10 mouse cellular contexts compared by ENCODE assay signal in genomic region chr16:72356515-72357357, GRCm38 (mm10). TPM values are rescaled to one million over a fixed set of nuclear protein-coding genes. Genes with fewer than 3 reads are reported as not detected.
A peak's percentile ranks its signal among the peaks of the same experiment; 100 is the strongest.
DNase-seq lines count a peak whose midpoint lies in the region; ATAC-seq and TF ChIP-seq lines count a peak whose summit lies in the region.
"Had no signal": no experiment of that assay in that cellular context is flagged by ENCODE, and none has a peak within 500 bp of the region (broad histone marks: within the 10 kb centered on the region; RNA-seq: fewer than 3 reads in every experiment).

No protein-coding gene starts in this region.

- no peaks in the 10 kb centered on the region for H3K4me1 ChIP-seq in lung, postnatal 0 days (ENCODE audit: insufficient read depth, low read depth, low read length)
- H3K4me1 ChIP-seq in lung, adult 2 months (ENCODE audit: control insufficient read depth, insufficient read depth, low read length) = no peaks in the 10 kb centered on the region
- H3K4me1 ChIP-seq: heart, embryonic 13.5 days; limb, embryonic 12.5 days had no signal

- H3K9me3 ChIP-seq in lung, postnatal 0 days (ENCODE audit: low read length) = no peaks in the 10 kb centered on the region
- H3K9me3 ChIP-seq: heart, embryonic 13.5 days; limb, embryonic 12.5 days had no signal

- H3K4me2 ChIP-seq in lung, postnatal 0 days (replicated peaks; ENCODE audit: low read depth, low read length) = no peak overlapping the region
- H3K4me2 ChIP-seq: heart, embryonic 13.5 days; limb, embryonic 12.5 days had no signal

- 70% methylated on average over 2 of the region's 2 CpGs for WGBS in lung, postnatal 0 days
- 69% methylated on average over 2 of the region's 2 CpGs for WGBS in lung, adult 2 months

- peak; percentile 65 for TF ChIP-seq CTCF in lung, postnatal 0 days (IDR thresholded peaks at IDR 0.05)
- no peak for TF ChIP-seq CTCF in lung, adult 2 months (IDR thresholded peaks at IDR 0.05; ENCODE audit: insufficient read depth, low read length)

- no peaks in the 10 kb centered on the region for H3K27me3 ChIP-seq in lung, postnatal 0 days (replicated peaks; ENCODE audit: insufficient read depth, low read length)
- H3K27me3 ChIP-seq: heart, embryonic 13.5 days; limb, embryonic 12.5 days had no signal

- no peak for TF ChIP-seq POLR2A in lung, adult 2 months (IDR thresholded peaks at IDR 0.05; ENCODE audit: borderline replicate concordance, extremely low read depth, low read depth, low read length)

- no peak for ATAC-seq in lung, postnatal 0 days

- peak; percentile 3 for DNase-seq in heart, adult 8-10 months (ENCODE audit: low spot score)
- DNase-seq in heart, postnatal 25 days (ENCODE audit: low spot score) = no peak
- peak; percentile 76 for DNase-seq in lung, postnatal 0 days (ENCODE audit: low spot score)
- DNase-seq in lung, adult 2 months = no peak
- peak; percentile 29 for DNase-seq in ZHBTc4 (ENCODE audit: low read depth, low spot score)
- peak; percentile 21 for DNase-seq in lung, postnatal 25 days (ENCODE audit: low spot score)
- no peak for DNase-seq in frontal cortex, postnatal 14 days (ENCODE audit: low spot score in 2 of 2)
- DNase-seq in urinary bladder, adult 18-20 months (ENCODE audit: low spot score in 2 of 2) = no peak

- no peak for TF ChIP-seq EP300 in lung, postnatal 0 days (IDR thresholded peaks at IDR 0.05)

- H3K27ac ChIP-seq in lung, postnatal 0 days (ENCODE audit: low read length) = no peak overlapping the region
- H3K27ac ChIP-seq: heart, embryonic 13.5 days; limb, embryonic 12.5 days had no signal

- no peak overlapping the region for H3K4me3 ChIP-seq in lung, postnatal 0 days (ENCODE audit: low read depth, low read length)
- no peak overlapping the region for H3K4me3 ChIP-seq in lung, adult 2 months (replicated peaks; ENCODE audit: extremely low read depth, low read depth, low read length)
- H3K4me3 ChIP-seq: heart, embryonic 13.5 days; limb, embryonic 12.5 days had no signal

- H3K9ac ChIP-seq in lung, postnatal 0 days (replicated peaks; ENCODE audit: low read depth) = no peak overlapping the region
- H3K9ac ChIP-seq: heart, embryonic 13.5 days; limb, embryonic 12.5 days had no signal

- no peaks in the 10 kb centered on the region for H3K36me3 ChIP-seq in lung, postnatal 0 days (ENCODE audit: insufficient read depth, low read length)
- H3K36me3 ChIP-seq: heart, embryonic 13.5 days; limb, embryonic 12.5 days had no signal

- intact Hi-C loops in heart, postnatal 25 days (cut with DNase I) = loop anchor here (2.0 to 5.0 kb wide), 2 partner anchors 236 to 622 kb away; no protein-coding TSS in a partner anchor

RNA-seq across cellular contexts. Expression of gene Robo1, which starts 48.6 kb away (rescaled TPM):
- total RNA-seq in heart, adult 8-10 months (2022) = 1 to 10 TPM; 1.1 to 1.7 (median 1.2) TPM
- total RNA-seq in heart, postnatal 25 days (2021) = 1 to 10 TPM; 1.3 to 2.2 TPM
- 7.0 and 9.6 TPM in 2 replicates for polyA plus RNA-seq in lung, postnatal 0 days (2015; fragmentation: Nextera tagmentation; extraction: Ambion mirVana)
- polyA plus RNA-seq in lung, adult 2 months (2012; rRNA removed) = 6.0 and 8.3 TPM in 2 replicates

Comparison
In these comparisons a context has a peak if more than half of its experiments do, and no peak if none do; other contexts are left out.
1. DNase-seq: peak in heart, adult 8-10 months (single experiment), lung, postnatal 0 days (single experiment), ZHBTc4 (single experiment) and lung, postnatal 25 days (single experiment); none in heart, postnatal 25 days (single experiment), lung, adult 2 months (single experiment), frontal cortex, postnatal 14 days (0 of 2) and urinary bladder, adult 18-20 months (0 of 2).